Mouse (Mus musculus): ENCODE results near the gene Ppif. TPM values are rescaled to one million over a fixed set of nuclear protein-coding genes. Genes with fewer than 3 reads are reported as not detected.

The Ppif gene
- polyA plus RNA-seq, 1 experiment from 2014 or later: 80.0 TPM

- H3K9ac ChIP-seq (ENCODE audit: low read depth, low read length): no peak overlapping the region
- no peak overlapping the region for H3K4me3 ChIP-seq (ENCODE audit: low read depth, low read length)
- no peak for TF ChIP-seq CTCF (IDR thresholded peaks at IDR 0.05; ENCODE audit: low read depth)
- no peak for ATAC-seq
- 20% methylated on average over 4 of the region's 4 CpGs for WGBS
- H3K4me1 ChIP-seq (replicated peaks; ENCODE audit: control insufficient read depth, insufficient read depth, low read length): peaks cover 18% of the 10 kb centered on the region
- H3K36me3 ChIP-seq (ENCODE audit: control insufficient read depth, insufficient read depth): peaks cover 5% of the 10 kb centered on the region; the same call in 1 of the 2 replicates
- H3K27me3 ChIP-seq (replicated peaks; ENCODE audit: control insufficient read depth, insufficient read depth, low read length): no peaks in the 10 kb centered on the region
- no peak overlapping the region for H3K4me2 ChIP-seq (replicated peaks; ENCODE audit: low read depth)
- no peaks in the 10 kb centered on the region for H3K9me3 ChIP-seq (ENCODE audit: control insufficient read depth)
- no peak overlapping the region; the same call in 1 of the 2 replicates for H3K27ac ChIP-seq (ENCODE audit: low read depth, low read length)
Measured at GRCm38 (mm10) chr14:25710073-25710472, 16.1 kb downstream of the Ppif start.

- no peak overlapping the region for H3K9ac ChIP-seq (ENCODE audit: low read depth, low read length)
- TF ChIP-seq CTCF (IDR thresholded peaks at IDR 0.05; ENCODE audit: low read depth): peak; percentile 8; the same call in 1 of the 2 replicates
- no peak overlapping the region for H3K4me3 ChIP-seq (ENCODE audit: low read depth, low read length)
- 57% methylated on average over 4 of the region's 4 CpGs for WGBS
- no peak overlapping the region for H3K4me2 ChIP-seq (replicated peaks; ENCODE audit: low read depth)
- H3K4me1 ChIP-seq (replicated peaks; ENCODE audit: control insufficient read depth, insufficient read depth, low read length): peaks cover 18% of the 10 kb centered on the region
- ATAC-seq: no peak
- no peaks in the 10 kb centered on the region for H3K27me3 ChIP-seq (replicated peaks; ENCODE audit: control insufficient read depth, insufficient read depth, low read length)
- peak overlapping the region; percentile 3 for H3K27ac ChIP-seq (ENCODE audit: low read depth, low read length)
- no peaks in the 10 kb centered on the region for H3K9me3 ChIP-seq (ENCODE audit: control insufficient read depth)
- H3K36me3 ChIP-seq (ENCODE audit: control insufficient read depth, insufficient read depth): peaks cover 5% of the 10 kb centered on the region; the same call in 1 of the 2 replicates
Measured at GRCm38 (mm10) chr14:25710681-25711080, 16.7 kb downstream of the Ppif start.

GRCm38 (mm10) chr14:25711177-25711576 is 17.2 kb downstream of the Ppif start:
- 24% methylated on average over 7 of the region's 7 CpGs for WGBS

GRCm38 (mm10) chr14:25711602-25712001 is 17.6 kb downstream of the Ppif start:
- Histone ChIP-seq H3K4me2 (replicated peaks; ENCODE audit: low read depth) (peak overlapping the region; percentile 32), H3K36me3 (ENCODE audit: control insufficient read depth, insufficient read depth) (peaks cover 5% of the 10 kb centered on the region; the same call in 1 of the 2 replicates), H3K27me3 (replicated peaks; ENCODE audit: control insufficient read depth, insufficient read depth, low read length) (no peaks in the 10 kb centered on the region), H3K27ac (ENCODE audit: low read depth, low read length) (0 out of 2 replicates have a peak overlapping the region, but pooled peaks have one; percentile 35), H3K9me3 (ENCODE audit: control insufficient read depth) (no peaks in the 10 kb centered on the region), H3K9ac (ENCODE audit: low read depth, low read length) (no peak overlapping the region; the same call in 1 of the 2 replicates), H3K4me1 (replicated peaks; ENCODE audit: control insufficient read depth, insufficient read depth, low read length) (peaks cover 18% of the 10 kb centered on the region), H3K4me3 (ENCODE audit: low read depth, low read length) (no peak overlapping the region)
- ATAC-seq: peak; percentile 20
- no peak for TF ChIP-seq CTCF (IDR thresholded peaks at IDR 0.05; ENCODE audit: low read depth)
- 14% methylated on average over 8 of the region's 8 CpGs for WGBS

More at GRCm38 (mm10) chr14:25711177-25711576, 17.2 kb downstream of the Ppif start:
- ATAC-seq: peak; percentile 69
- no peak for TF ChIP-seq CTCF (IDR thresholded peaks at IDR 0.05; ENCODE audit: low read depth)
- H3K27ac ChIP-seq (ENCODE audit: low read depth, low read length): peak overlapping the region; percentile 3
- H3K4me1 ChIP-seq (replicated peaks; ENCODE audit: control insufficient read depth, insufficient read depth, low read length): peaks cover 18% of the 10 kb centered on the region
- no peaks in the 10 kb centered on the region for H3K9me3 ChIP-seq (ENCODE audit: control insufficient read depth)
- no peak overlapping the region for H3K9ac ChIP-seq (ENCODE audit: low read depth, low read length)
- no peaks in the 10 kb centered on the region for H3K27me3 ChIP-seq (replicated peaks; ENCODE audit: control insufficient read depth, insufficient read depth, low read length)
- no peak overlapping the region for H3K4me3 ChIP-seq (ENCODE audit: low read depth, low read length)
- peak overlapping the region; percentile 32 for H3K4me2 ChIP-seq (replicated peaks; ENCODE audit: low read depth)
- H3K36me3 ChIP-seq (ENCODE audit: control insufficient read depth, insufficient read depth): peaks cover 5% of the 10 kb centered on the region; the same call in 1 of the 2 replicates

GRCm38 (mm10) chr14:25713443-25713842 is 19.5 kb downstream of the Ppif start:
- Histone ChIP-seq H3K4me3 (ENCODE audit: low read depth, low read length) (no peak overlapping the region), H3K9ac (ENCODE audit: low read depth, low read length) (no peak overlapping the region), H3K27me3 (replicated peaks; ENCODE audit: control insufficient read depth, insufficient read depth, low read length) (no peaks in the 10 kb centered on the region), H3K27ac (ENCODE audit: low read depth, low read length) (no peak overlapping the region), H3K4me1 (replicated peaks; ENCODE audit: control insufficient read depth, insufficient read depth, low read length) (peaks cover 18% of the 10 kb centered on the region), H3K4me2 (replicated peaks; ENCODE audit: low read depth) (no peak overlapping the region), H3K36me3 (ENCODE audit: control insufficient read depth, insufficient read depth) (peaks cover 5% of the 10 kb centered on the region; the same call in 1 of the 2 replicates), H3K9me3 (ENCODE audit: control insufficient read depth) (no peaks in the 10 kb centered on the region)
- TF ChIP-seq CTCF (IDR thresholded peaks at IDR 0.05; ENCODE audit: low read depth): peak; percentile 78
- 35% methylated on average over 4 of the region's 4 CpGs for WGBS
- ATAC-seq: no peak

- Histone ChIP-seq H3K36me3 (ENCODE audit: control insufficient read depth, insufficient read depth) (peaks cover 5% of the 10 kb centered on the region; the same call in 1 of the 2 replicates), H3K4me1 (replicated peaks; ENCODE audit: control insufficient read depth, insufficient read depth, low read length) (peaks cover 5% of the 10 kb centered on the region; the same call in 1 of the 2 replicates), H3K27me3 (replicated peaks; ENCODE audit: control insufficient read depth, insufficient read depth, low read length) (no peaks in the 10 kb centered on the region), H3K27ac (ENCODE audit: low read depth, low read length) (no peak overlapping the region), H3K4me3 (ENCODE audit: low read depth, low read length) (no peak overlapping the region), H3K9ac (ENCODE audit: low read depth, low read length) (no peak overlapping the region), H3K4me2 (replicated peaks; ENCODE audit: low read depth) (no peak overlapping the region), H3K9me3 (ENCODE audit: control insufficient read depth) (no peaks in the 10 kb centered on the region)
- no peak for ATAC-seq
- WGBS: 94% methylated on average over 1 of the region's 1 CpGs
- TF ChIP-seq CTCF (IDR thresholded peaks at IDR 0.05; ENCODE audit: low read depth): no peak
Measured at GRCm38 (mm10) chr14:25716528-25716927, 22.6 kb downstream of the Ppif start.

Measured in intestine, postnatal 0 days (tissue).